Mouse (Mus musculus): Measurements from ENCODE around the gene Lrrc8b.

The Lrrc8b gene

DNA sequence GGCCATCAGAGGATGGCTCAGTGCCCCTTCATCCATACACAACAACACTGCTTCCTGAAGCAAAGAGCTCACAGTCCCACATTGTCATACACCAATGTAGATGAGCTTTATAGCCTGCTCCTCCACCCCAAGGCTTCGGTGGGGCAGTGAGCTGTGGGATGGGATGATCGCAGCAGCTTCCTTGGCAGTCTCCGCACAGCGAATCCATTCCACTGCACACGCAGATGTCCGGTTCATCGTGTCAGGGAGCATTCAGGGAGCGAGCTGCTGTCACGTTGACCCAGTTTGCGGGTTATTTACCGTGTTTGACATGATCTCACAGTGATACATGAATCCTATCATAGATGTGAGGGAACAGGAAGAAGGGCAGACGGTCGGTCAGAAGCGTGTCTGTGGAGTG lies 69.3 kb downstream of the Lrrc8b start:
- DNase-seq: no peak

DNA sequence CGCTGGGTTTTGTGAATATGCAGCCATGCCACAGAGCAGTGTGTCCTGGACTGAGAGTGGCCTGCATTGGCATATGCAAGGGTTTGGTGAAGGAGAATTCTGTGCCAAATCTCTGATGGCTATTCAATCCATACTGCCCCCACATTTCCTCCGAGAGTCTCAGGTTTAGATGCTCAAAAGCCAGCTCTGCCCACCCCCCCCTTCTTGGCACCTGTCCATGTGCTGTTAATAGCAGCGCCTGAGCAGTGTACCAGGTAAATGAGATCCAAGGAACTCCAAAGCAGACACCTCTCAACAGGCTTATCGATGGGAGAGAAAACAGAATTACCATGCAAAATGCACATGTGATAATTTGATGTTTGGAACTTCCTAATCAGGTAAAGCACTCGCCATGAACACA lies 74.6 kb downstream of the Lrrc8b start:
- DNase-seq: no peak

DNA sequence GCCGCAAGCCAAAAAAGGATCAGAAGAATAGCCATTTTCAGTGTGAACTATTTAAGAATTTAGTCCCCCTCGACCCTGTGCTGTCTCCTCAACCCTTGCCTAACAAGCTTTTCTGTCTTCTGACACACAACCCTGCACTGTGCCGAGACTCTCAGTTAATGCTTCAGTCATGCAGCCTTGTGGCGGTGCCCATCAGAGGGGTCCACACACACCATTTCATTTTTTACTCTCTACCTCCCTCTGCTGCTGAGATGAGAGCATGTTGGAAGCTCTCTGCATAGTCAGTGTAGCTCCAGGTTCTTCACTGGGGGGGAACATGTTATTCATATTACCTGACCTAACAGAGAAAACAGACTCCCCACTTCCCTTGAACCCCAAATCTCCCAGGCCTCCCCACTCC lies 75.8 kb downstream of the Lrrc8b start:
- no peak for DNase-seq

DNA sequence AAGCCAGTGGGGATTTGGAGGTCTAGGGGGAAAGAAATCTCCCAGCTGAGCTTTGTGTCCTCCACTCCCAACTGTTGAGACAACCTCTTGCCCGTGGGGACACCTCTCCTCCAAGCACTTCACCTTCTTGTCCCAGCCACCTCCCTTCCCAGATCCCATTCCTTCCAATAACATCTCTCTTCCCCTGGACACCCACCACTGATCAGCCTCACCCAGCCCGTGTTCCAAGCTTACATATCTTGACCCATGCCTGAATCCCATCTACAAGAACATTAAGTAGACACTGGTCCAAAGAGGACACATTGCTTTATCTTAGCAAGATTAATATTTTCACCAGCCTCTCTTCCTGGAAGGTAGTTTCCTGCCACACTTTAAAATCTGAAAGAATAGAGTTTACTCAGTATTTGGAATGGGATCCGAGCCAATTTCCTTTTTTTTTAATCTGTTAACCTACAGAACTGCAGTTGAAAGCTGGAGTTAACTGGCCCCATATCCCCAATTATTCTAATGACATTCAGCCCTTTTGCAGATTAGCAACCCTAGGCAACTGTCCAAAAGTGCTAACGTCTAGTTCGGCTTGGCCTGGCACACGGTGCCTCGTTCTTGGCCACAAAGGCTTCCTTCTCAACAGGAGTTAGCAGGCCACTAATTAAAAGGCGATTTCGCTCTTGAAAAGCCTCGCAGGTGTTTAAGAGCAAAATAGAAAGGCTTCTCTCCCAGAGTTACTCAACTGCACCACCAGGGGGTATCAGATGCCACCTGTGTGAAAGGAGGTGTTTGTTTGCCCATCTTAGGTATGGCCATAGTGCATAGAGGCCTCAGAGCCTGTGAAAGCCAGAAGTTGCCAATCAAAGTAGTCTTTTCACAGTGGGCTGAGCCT lies 77.0 kb downstream of the Lrrc8b start:
- peak; percentile 70 for DNase-seq

DNA sequence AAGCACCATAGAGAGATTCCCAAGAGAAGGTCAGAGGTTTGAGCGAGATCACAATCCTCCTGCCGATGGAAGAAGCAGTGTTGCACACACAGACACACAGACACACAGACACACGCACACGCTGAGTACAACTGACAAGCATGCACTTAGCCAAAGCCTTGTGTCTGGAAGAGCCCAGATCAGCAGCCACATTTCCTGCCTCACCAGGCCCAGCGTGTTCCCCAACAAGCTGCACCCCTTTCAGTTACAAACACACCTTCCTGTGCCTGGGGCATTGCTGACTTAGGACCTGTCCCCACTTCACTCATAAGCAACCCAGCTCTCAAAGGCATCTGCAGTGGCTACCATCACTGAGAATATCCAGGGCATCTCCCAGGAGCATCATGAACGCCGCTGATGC lies 77.8 kb downstream of the Lrrc8b start:
- DNase-seq: no peak

DNA sequence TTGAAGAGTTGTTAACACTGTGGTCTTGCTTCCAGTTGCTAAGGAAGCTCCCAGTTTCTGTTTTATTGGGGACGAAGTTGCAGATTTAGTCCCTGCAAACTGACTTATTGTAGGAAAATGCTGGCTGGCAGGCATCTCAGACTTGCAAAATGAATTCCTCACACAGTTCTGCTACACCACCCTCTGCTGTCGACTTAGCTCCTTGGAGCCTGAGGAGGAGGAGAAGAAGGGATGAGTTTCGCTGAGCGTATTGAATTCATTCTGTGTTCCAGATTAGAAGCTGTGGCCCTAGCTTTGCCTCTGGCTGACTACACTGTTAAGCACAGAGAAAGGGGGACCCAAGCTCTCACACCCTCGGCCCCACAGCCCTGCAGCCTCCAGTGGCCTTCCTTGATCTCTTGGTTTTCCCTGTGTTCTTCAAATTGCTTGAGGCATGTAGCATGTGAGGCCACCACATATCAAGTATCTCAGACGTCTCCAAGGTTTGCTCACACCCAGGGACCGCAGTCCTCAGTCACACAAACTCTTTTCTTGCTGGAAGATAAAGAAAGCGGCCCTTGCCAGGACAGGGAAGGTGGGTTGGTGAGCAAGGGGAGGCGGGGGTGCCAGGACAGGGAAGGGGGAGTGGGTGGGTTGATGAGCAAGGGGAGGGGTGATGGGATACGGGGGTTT lies 78.8 kb downstream of the Lrrc8b start:
- no peak for DNase-seq

DNA sequence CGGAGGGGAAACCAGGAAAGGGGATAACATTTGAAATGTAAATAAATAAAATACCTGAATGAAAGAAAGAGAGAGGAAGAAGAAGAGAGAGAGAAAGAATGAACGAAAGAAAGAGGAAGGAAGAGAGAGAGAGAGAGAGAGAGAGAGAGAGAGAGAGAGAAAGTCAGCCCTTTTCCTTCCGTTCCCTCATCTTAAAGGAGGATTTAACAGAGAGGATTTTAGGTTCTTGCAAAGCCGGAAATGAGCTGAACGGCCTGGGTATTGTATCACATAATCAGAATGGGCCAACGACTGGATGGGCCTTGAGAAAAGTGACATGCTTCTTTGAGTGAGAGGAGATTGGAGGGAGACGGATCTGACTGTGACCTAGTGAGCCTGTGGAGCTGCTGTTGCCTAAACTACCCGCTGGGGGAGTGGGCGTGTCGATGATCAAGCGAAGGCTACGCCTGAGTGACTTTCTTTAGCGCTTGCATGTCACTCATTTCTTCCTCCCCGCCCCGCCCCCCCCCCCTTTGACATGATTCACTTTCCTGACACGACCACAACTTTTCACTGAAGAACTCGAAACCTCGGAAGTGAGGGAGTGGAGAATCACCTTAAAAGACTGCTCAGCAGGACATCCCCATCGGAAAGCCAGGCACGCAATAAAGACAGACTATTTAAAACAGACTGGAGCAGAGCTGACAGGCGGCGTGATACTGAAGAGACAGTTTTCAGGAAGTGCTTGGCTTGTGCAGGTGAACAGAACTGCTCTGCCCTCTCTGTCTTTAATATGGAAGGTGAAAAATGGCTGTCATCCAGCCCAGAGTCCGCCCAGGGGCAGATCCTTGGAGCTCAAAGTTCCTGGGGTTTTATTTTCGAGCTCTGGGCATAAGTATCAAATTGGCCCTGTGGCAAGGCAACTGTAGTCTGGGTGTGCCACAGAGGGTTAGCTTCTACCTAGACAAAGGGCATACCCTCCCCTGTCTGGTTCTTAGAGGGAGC lies 79.6 kb downstream of the Lrrc8b start:
- DNase-seq: no peak

DNA sequence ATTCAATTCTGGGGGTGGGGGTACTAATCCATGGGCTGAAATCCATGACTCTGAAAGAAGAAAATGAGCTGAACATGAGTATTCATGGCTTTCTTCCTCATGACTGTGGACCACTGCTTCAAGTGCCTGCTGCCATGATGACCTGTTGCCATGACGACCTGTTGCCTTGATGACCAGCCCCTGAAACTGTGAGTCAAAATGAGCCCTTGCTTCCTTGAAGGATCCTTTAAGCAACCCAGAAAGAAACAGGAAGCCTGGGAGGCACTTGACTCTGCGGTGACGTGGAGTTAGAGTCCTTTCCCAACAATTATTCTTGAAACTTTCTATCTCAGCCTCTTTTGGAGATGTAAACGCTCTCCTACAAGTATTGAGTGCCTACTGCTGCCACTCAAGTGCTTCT lies 80.6 kb downstream of the Lrrc8b start:
- no peak for DNase-seq

DNA sequence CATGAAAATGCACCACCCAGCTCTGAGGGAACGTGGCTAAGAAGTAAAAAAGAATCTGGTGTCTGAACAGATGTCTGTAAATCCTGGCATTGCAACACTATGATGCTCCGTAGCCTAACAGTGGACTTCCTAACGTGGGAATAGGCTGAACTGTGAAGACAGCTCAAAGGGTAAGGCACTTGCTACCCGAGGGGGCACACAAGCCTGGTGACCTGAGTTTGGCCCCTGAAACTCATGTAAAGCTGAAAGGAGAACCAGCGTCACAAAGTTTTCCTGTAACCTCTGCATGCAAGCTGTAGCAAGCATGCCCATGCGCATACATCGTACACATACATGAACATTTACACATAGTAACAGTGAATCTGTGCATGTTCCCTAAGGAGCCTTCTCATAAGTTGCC lies 81.0 kb downstream of the Lrrc8b start:
- no peak for DNase-seq

DNA sequence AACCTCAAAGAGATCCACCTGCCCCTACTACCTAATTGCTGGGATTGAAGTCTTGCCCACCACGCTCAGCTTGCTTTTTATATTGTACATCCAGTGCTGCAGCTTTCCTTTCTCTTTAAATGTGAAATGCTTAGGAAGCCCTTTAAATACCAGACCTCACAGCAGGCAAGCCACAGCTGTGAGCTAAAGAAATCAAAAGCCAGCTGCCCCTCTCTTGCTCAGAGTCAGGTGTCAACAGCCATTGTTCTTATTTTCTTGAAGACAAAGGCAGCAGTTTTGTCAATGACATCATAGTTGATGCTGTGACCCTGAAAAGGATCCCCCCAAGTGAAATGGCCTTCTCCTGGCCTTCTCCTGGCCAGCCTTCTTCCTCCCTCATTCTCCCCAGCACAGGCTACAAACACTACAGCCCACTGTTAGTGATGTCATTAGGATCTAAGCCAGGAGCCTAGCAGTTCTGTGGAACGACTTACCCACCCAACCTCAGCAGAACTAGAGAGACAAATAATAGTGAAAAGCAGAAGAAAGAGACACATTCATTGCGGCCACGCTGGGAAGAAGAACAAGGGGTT lies 82.9 kb downstream of the Lrrc8b start:
- no peak for DNase-seq

DNA sequence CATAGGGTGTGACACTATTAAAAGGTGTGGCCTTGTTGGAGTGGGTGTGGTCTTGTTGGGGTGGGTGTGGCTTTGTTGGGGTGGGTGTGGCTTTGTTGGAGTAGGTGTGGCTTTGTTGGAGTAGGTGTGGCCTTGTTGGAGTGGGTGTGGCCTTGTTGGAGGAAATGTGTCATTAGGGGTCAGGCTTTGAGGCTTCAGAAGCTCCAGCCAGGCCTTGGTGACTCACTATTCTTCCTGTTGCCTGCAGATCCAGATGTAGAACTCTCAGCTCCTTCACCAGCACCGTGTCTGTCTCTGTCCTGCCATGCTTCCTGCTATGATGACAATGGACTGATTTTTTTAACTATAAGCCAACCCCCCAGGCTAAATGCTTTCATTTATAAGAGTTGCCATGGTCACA lies 83.8 kb downstream of the Lrrc8b start:
- DNase-seq: no peak

DNA sequence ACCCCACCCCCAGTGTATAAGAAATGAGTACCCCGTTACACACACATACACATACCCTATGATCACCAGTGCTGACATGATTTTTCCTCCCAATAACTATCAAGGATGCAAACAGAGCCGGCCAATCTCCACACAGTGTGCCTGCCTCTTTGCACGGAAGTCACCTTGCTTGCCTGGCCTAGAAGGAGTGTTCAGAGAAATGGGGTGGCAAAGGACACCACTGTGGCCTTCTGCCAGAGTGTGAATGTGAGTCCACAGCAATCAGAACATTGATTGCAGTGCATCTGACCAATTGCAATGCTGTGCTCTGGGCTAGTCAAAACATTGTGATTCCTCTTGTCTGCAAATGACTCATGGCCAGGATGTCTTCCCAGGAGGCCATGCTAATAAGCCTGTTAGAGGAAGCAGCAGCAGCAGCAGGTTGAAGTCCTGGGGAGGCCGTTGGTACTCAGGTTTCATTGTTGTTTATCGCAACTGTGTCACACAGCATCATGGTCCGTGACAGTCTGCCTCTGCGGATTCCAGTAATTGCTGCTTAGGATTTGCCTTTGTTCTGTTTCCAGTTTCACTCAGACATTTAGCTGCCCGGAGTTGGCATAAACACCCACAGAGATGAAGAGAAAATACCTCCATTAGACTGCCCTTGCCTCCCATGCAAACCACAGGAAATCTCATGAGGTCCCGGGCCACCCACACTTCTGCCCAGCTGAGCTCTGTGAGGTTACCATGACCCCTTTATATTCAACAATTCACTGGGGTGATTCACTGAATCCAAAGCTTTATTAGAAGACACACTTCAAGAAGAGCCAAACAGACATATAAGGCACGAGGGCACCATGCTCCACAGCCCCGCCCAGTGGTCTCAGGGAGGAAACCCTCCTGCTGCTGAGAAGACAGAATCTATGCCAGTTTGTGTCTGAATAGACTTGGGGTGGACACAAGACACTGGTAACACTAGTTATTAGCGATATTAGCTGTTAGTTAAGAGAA lies 84.9 kb downstream of the Lrrc8b start:
- DNase-seq: no peak

DNA sequence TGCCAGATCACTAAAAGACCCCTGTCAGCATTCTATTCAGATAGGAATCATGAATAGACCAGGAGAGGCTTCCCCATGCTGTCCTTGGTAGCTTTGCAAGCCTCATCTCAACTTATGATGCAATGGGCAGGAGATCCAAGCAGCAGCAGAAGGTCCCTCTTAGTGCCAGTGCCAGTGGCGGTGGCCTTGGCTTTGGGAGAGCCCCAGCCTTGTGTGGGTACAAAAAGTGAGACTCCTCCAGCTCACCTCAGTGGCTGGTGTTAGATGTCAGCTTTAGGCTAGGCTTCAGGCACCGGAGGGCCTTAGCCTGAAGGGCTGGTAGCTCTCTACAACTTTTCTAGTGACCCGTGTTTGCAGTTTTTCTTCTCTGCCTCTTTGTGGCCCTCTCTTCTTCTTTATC lies 85.6 kb downstream of the Lrrc8b start:
- no peak for DNase-seq

DNA sequence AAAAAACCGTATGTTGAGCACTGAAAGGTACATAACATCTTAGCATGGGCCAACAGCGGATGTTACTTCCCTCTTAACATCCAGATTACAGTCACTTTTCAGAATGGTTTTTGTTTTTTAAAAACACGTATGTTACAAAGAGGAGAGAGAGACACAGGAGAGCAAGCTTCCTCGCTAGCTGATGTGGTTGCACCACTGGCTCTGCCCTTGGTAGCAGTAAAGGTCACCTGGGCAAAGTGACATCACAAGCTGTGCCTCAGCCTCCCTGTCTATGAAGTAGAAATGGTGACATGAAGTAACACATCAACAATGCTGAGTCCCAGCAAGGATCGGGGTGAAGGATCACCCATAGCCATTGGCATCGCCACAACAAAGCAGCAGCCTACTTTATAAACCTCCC lies 93.2 kb downstream of the Lrrc8b start:
- DNase-seq: no peak

DNA sequence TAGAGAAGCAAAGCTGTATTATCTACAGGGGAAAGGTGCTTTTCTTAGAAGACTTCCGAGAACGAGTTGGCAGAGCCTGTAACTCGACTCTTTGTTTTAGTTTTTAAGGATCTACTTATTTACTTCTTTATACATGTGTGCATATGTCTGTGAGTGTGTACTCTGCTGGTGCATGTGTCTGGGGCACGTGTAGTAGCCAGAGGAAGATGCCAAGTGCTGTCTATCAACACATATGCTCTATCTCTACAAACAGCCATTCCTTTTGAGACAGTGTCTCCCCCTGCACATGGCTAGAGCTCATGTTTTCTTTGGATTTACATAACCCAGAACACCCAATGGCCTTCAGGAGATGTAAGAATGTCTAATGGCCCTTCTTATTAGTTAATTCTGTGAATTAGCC lies 96.7 kb downstream of the Lrrc8b start:
- no peak for DNase-seq

DNA sequence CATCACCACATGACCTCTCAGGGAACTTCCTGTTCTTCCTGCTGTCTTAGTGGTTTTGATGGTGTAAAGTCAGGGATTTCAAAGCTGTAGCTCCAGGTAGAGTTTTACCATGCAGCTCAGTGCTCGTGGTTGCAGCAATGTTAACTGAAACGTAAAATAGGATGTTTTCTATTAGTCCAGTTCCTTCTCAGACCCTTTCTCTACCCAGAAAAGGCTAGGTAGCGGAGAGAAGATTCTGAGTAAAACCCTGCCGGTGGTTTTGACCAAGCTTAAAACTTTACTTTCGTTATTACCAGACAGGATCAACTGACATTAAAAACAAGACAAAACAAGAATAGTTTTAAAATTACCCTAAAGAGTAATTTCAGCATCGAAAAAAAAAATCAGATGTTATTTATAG lies 100.0 kb downstream of the Lrrc8b start:
- DNase-seq: no peak

DNA sequence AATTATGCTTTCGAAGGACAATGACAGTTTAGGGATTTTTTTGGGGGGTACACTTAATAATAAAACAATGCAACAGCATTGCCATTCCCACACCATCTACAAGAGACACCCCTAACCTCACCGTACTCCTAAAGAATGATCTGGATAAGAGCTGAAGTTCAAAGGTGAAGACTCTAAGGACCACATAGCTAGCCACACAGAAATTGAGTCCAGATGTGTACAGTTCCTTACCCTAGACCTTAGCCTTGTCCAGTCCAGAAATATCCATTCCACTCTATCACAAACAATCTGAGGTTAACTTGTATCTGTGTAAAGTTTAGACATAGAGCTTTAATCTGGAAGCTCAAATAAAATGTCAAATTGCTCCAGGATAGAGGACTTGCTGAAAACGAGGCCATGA lies 100.7 kb downstream of the Lrrc8b start:
- no peak for DNase-seq

DNA sequence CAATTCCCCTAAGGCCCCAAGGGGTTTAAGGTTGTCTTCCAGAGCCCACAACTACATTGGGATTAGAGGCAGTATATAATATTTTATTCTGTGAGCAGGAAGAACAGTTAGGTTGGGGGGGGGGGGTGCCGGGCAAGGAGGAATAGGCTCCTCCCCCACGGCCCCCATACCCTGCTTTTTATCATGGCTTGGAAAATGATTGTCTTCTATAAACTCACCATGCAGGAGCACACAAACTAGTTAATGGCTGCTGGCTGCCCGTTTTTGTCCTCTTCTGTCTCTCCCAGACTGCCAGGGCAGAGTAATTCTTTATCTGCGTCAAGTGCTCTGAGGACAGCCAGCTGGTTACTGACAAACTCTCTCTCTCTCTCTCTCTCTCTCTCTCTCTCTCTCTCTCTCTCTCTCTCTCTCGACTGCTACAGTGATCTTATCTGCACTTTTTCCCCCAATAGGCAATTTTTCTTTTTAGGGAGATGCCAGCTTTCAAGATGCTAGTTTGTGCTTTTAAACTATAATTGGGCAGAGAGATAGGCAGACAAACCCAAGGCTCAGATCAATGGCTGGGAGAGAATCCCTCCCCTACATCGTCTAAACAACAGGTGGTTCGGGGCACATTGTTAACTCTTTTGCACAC lies 102.5 kb downstream of the Lrrc8b start:
- DNase-seq: no peak

DNA sequence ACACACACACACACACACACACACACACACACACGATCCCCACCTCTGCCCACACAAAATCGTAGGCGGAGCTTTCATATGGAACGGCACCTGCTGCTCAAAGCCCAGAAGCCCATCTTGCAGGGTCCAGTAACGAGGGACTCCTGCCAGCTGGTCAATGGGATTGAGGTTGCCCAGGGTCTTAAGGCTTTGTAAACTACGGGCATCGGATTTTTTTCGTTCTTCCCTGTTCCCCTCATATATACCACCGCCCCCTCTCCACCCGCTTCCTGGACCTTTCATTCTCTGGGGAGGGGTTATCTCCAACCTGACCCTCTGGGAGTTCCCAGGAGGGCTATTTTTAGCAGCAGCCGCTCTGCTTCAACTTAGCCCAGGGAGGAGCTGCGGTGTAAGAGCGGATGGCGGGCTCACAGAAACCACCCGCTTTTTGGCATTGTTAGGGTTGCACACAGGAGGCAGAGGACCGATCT lies 103.1 kb downstream of the Lrrc8b start:
- peak; percentile 10 for DNase-seq

DNA sequence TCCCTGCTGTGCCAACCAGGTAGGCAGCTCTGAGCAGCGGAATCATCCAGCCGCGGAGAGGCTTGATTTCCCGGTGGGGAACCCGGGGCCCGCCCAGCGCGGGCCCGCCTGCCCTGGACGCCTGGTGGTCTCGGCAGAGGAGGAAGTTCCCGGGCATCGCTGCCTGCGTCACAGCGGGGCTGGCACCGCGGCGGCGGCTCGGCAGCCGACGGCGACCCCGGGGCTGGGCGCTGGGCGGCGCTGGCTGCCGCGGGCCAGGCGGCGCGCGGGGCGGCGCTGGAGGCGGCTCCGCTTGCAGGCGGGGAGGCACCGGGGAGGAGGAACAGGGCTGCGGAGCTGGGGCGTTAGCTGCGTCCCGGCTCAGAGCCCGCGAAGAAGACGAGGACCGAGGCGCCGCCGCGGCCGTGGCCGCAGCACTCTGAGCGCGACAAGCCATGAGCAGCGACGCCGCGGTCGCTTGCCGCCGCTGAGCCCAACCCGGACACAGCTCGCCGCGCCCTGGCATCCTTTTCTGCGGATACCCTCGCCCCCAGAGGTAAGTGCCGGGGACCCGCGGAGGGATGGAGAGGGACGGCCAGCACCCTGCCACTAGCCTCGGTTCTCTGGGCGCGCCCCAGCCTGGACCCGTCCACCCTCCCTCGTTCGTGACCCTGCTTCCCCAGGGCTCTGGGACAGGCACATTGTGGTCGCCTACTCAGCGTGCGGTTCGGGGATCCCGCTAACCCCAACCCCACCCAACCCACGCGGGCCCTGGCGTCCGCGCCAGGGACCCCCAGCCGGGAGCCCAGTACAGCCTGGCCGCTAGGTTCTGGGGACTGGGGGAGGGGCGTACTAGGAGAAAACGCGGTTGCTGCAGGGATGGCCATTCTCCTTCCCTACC lies 103.8 kb downstream of the Lrrc8b start, which contains the start of gene Lrrc8c:
TSS of gene Lrrc8c (plus strand) at position 293 of the 880 bp plus-strand sequence.
- DNase-seq: peak; percentile 48
